Mouse (Mus musculus) right cerebral cortex, postnatal 4 days (tissue): ENCODE measurements at regions not wholly inside any gene's neighbourhood (a gene's known extent, or its start where the extent isn't known, plus 50 kb on each side); places are given as distances from the start of the nearest gene placed in this dataset.
"Not testable (repeated sequence)": the region's sequence is repeated elsewhere in the genome, so short reads cannot be mapped to it uniquely, and the experiment has no call there.

Experiments
- DNase-seq: peaks from one replicate; pipeline ENCODE4 v3.0.0-alpha.2; 2022

- DNase-seq: no peak
Observed at GRCm38 (mm10) chr4:105844675-105845466, 55.2 kb downstream of the Gm12728 start.

GRCm38 (mm10) chr4:105845998-105846989 lies 56.6 kb downstream of the Gm12728 start:
- not testable (repeated sequence) for DNase-seq

DNA sequence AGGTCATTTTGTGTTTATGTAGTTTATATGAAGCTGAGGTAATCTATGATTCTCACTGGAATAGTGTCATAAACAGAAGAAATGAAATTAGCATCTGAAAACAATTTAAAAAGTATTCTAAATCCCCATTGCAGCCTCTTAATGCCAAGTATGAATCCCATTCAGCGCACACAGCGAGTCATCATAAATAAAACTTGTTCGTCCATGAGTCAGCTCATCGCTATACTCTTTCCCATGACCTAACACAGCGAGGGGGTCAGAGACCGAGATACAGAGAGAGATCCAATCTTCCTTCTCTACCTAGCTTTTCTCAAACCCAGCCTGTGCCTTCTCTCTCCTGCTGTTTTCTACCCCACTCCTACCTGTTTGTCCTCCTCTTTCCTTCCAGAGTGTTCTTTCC lies 63.4 kb downstream of the Gm12728 start:
- DNase-seq: no peak

DNA sequence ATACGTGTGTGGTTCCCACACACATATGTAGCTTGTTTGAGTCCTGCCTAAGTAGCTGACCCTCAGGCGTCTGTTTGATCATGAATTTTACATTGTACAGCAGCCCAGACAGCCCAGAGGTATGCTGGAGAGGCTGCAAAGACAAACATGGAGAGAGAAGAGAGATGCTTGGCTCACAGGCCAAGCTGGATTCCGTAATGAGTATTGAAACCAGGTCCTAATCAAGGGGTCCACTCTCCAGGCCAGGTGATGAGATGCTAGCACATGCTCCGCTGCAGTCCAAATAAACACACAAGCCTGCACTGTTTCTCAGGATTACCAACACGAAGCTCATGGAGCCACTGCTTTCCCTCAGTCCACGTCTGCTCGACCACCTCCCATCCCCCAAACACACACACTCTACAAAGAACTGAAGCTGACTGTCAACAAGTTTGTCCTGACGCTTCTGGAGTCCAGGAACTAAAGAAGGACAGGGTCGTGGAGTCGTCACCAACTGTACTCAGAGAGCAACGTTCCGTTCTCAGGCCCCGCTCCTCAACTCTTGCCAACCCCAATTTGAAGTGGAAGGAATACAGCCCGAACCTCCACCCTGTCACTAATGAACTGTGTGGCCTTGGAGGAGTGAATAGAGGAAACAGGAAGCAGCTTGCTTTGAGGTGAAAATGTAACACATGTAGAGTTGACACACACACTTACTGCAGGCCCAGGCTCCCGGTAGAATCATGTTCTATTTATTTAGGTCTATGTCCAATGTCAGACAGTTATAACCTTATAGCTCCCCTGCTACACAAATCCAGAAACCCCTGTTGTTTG lies 69.6 kb downstream of the Gm12728 start:
- no peak for DNase-seq

DNA sequence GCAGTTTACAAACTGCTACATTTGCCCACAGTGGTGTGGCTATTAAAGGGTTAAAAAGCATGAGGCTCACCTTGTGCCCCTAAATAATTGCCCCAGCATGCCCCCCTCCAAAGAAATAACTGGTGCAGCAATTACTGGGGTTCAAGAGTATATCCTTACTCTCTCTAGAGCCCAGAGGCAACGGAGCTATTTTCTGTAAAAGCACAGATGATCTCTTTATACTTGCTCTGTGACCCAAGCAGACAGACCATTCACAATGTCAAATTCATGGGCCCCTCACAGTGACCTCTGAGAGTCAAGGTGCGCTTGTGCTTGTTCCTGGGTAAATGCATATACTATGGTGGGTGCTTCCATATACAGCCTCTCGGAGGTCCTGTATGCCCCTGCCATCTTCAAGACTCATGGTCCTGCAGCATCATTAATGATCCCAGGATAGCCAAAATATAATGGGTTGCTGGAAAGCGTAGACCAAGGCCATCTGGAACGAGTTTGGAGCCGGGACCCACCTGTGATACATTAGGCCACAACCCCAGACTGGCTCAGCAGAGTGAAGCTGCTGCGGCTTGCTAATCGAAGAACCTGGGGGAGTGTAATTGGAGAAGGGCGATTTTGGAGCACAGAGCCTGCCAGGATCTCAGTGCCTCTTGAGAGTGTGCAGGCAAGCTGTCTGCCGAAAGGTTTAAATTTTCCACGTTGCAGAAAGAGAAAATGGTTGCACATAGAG lies 71.4 kb downstream of the Gm12728 start:
- no peak for DNase-seq

DNA sequence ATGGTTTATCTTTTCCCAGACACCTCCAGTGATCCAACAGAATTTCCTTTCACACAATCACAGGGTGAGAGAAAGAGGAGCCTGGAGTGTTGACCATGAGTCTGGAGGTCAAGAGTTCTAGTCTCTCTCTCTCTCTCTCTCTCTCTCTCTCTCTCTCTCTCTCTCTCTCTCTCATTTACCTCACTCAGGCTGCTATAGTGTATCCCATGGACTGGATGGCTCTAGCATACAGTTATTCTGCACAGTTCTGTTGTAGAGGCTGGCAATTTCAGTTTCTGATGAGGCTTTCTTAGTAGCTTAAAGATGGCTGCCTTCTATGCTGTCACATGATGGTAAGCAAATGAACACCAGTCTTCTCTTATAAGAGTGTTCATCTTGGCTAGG lies 72.0 kb downstream of the Gm12728 start:
- DNase-seq: no peak

GRCm38 (mm10) chr4:105870512-105870911 lies 80.8 kb downstream of the Gm12728 start:
- no peak for DNase-seq

DNA sequence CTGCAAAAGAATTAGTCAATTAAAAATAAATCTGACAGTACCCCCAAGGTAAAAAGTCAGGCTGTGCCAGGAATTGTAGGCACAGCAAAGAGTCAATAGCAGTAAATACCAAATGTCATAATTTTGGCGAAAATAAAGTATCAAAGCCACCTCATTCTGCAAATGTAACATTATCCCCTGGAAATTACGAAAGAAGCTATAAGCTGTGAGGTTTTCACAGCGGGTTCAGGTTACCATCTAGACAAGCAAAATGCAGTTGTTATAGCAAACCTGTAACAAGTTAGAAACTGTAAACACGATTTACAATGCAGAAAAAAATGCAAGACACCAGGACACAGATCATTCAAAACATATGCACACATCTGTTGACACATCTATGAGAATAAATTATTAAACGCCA lies 87.6 kb downstream of the Gm12728 start:
- no peak for DNase-seq

DNA sequence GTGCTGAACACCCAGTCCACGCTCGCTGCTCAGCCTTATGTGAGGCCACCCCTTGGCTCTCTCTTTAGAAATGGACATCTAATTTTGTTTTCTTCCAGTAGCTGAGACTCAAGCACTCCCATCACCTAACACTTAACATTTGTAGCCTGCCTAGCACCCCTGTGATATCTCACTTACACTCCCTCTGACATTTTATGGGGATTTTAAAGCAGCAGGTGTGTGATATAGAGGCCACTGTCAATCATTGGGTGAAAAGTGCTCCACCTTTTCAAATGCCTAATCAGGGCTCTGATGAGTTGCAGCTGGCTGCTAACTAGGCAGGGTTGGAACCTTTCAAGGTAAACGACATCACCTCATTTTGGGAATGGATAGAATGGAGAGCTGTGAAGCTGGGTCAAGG lies 90.2 kb downstream of the Gm12728 start:
- no peak for DNase-seq

- DNase-seq: no peak
Observed at GRCm38 (mm10) chr4:105884791-105885190, 95.1 kb downstream of the Gm12728 start.

DNA sequence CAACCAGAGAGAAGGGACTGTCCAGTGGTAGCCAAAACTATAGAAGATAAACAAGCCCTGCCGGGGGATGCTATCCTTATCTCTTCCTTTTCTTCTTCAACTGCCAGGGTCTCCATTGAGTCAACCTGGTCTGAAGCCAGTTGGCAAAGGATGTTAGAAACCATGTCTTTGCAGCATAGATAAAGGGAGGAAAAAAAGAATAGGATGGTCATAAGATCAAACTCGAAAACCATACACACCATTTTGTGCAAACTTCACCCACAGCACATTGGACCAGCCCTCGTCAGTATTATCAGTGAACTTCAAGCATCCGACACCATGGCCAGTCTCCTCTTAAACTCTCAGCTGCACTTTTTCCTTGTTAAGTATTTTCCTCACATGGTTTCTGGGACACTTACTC lies 101.8 kb downstream of the Gm12728 start:
- no peak for DNase-seq

- DNase-seq: no peak
Observed at GRCm38 (mm10) chr4:105892065-105892464, 102.4 kb downstream of the Gm12728 start.

DNA sequence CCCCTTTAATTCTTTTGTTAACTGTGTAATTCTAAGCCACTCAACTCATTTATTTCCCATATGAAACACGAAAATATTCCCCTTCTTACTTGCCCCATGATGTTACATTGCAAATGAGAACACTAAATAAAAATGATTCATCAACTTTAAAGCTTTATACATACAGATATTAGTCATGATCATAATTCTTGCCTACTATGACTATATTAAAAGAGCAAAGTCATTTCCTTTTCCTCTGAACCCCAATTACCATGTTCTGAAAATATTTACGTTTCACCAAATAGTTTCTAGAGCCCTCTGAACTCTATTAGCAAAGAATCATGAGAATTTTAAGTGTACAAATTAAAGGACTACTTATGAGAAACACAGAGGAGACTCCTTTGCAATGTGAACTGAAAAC lies 105.4 kb downstream of the Gm12728 start:
- no peak for DNase-seq

DNA sequence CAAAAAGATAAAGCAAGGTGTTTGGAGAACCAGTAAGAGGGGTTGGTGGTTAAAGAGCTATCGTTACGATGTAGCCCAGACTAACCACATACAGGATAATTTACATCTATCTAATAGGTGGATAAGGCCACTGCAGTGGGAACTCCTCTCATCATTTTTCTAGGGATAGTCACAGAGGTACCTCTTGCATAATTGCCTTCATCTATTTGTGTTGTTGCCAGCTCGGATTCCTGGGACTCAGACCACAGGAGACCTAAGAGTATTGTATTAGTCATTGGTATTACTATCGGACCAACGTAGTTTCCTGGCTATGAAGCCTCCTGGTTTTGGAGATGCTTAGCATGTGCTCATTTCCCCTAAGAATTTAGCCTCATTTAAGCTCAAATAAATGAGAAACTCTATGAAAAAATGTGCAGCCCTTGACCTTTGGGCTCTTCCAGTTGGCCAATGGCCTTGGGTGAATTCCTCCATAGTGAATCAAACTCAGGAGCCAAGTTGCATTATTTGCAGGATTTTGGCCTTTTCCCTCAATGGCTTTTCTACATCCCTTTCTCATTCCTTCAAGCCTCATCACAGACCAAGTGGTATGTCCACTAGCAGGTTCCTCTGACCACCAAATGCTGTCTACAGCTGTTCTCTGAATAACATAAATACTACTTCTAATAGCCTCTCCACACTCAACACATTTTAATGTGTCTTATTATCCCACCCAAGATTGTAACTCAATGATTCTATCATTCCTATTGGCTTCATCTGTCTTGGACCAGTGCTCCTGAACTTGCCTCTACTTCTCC lies 108.6 kb downstream of the Gm12728 start:
- DNase-seq: no peak

DNA sequence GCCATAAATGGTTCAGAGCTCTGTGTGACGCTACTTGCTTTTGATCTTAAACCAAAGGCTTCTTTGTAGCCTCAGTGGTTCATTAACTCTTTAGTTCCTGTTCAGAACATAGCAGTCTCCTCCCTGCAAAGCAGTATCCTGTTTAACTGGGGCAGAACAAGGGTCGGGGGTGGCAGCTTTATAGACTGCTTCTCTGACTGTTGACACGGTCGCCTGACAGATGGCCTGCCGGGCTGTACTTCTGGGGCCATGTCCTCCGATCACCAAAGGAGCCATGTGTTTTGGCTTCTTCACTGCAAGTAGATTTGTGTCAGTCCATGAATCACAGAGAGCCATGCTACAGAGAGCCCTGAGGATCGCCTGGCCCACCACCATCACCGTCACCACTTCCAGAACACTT lies 115.2 kb downstream of the Gm12728 start:
- no peak for DNase-seq

- no peak for DNase-seq
Observed at GRCm38 (mm10) chr4:105906411-105906810, 116.7 kb downstream of the Gm12728 start.

DNA sequence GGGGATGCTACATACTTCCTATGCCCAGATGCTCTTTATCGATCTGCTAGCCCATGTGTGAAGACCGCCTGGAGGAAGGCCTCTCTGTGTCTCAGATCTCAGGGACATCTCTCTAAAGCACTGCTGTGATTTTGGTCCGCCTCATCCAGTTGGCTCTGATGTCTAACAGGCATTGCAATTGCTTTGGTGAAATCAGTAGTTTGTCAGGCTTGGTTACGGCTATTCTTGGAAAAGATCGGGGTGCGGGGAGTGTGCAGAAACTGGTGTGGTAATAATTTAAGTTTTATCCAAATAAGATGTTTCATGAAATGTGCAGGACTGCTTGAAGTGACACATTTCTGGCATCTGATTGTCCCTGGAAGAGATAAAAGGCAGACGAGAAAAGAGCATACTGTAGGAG lies 117.9 kb downstream of the Gm12728 start:
- no peak for DNase-seq

- DNase-seq: no peak
Observed at GRCm38 (mm10) chr4:105908281-105908680, 118.6 kb downstream of the Gm12728 start.

GRCm38 (mm10) chr4:105909272-105909671 lies 119.6 kb downstream of the Gm12728 start:
- DNase-seq: no peak

GRCm38 (mm10) chr4:105910666-105911065 lies 121.0 kb downstream of the Gm12728 start:
- no peak for DNase-seq

- no peak for DNase-seq
Observed at GRCm38 (mm10) chr4:105911678-105912077, 122.0 kb downstream of the Gm12728 start.
